In the genomic region with DNA sequence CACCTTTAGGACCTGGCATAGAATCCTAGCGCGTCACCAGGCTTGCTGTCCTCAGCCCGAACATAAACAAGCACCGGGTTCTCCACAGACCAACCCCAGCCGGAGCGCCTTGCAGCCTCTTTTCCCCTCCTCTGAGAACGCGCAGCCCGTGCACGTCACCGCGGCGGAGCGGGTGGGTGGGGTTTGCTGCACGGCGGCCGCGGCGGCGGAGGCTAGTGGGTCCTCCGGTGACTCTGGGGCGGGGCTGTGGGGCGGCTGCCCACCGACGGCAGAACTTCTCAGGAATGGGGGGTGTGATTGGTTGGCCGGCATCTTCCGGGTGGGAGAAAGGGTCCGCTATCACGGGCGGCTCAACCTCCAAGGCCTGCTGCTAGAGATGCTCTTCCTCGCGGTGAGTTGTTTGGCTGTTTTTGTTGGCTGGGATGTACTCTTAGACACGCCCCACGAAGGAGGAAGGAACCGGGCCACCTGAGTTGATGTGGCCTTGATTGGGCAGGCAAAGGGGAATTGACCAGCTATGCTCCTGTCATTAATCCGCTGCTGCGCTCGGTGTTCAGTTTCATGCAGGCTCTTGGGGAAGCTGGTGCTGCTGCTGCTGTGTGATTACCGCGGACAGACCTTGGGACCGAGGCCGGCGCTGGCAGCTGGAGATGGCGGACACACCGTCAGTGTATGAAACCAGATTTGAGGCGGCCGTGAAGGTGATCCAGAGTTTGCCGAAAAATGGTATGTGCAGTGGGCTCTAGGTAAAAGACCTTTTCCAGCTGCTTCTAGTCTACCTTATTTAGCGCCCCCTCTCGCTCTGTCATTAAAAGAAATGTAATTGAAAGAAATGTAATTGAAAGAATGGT, we compare ENCODE assay signal across 8 mouse cellular contexts. TPM values are rescaled to one million over a fixed set of nuclear protein-coding genes. Genes with fewer than 3 reads are reported as not detected.
DNase-seq lines count a peak whose midpoint lies in the region; ATAC-seq and TF ChIP-seq lines count a peak whose summit lies in the region.

No protein-coding gene starts in this region.

- TF ChIP-seq CTCF in layer of hippocampus, adult 2 months (conservative IDR thresholded peaks at IDR 0.05) = peak; percentile 69
- TF ChIP-seq CTCF in lung, embryonic 14.5 days (IDR thresholded peaks at IDR 0.05; ENCODE audit: low read depth) = peak; percentile 28; the same call in 1 of the 2 replicates
- TF ChIP-seq CTCF in olfactory bulb, adult 2 months (IDR thresholded peaks at IDR 0.05; ENCODE audit: insufficient read depth, low read depth, low read length) = no peak
- TF ChIP-seq CTCF in thymus, adult 2 months (IDR thresholded peaks at IDR 0.05; ENCODE audit: borderline replicate concordance, control insufficient read depth, extremely low read depth, insufficient read depth, low read length, poor library complexity) = peak; percentile 49; the same call in 1 of the 2 replicates

- peak; percentile 95 for TF ChIP-seq POLR2A in olfactory bulb, adult 2 months (IDR thresholded peaks at IDR 0.05; ENCODE audit: insufficient read depth, low read depth, low read length)
- peak; percentile 97 for TF ChIP-seq POLR2A in thymus, adult 2 months (IDR thresholded peaks at IDR 0.05; ENCODE audit: control insufficient read depth, extremely low read depth, insufficient read depth, low read length, poor library complexity)

- H3K36me3 ChIP-seq in ES-E14 (ENCODE audit: control insufficient read depth, insufficient read depth, low read length, poor library complexity, severe bottlenecking) = no peaks in the 10 kb centered on the region
- no peaks in the 10 kb centered on the region for H3K36me3 ChIP-seq in forebrain, embryonic 16.5 days (ENCODE audit: control insufficient read depth, insufficient read depth)
- H3K36me3 ChIP-seq in lung, embryonic 14.5 days (ENCODE audit: insufficient read depth) = 0 out of 2 replicates have a peak, but pooled peaks cover 8% of the 10 kb centered on the region
- H3K36me3 ChIP-seq in thymus, adult 2 months (ENCODE audit: control insufficient read depth, insufficient read depth, low read length) = no peaks in the 10 kb centered on the region

- peak overlapping the region; percentile 78 for H3K4me2 ChIP-seq in forebrain, embryonic 16.5 days (ENCODE audit: low read length)
- H3K4me2 ChIP-seq in lung, embryonic 14.5 days = peak overlapping the region; percentile 98

- DNase-seq in ES-E14 (ENCODE audit: low read depth, low spot score) = peak; percentile 74
- peak; percentile 95 for DNase-seq in cerebellum, adult 11-12 months
- peak; percentile 94 for DNase-seq in heart, postnatal 36 days
- peak; percentile 95 to 96 for DNase-seq in layer of hippocampus, adult 2 months (ENCODE audit: low spot score in 2 of 2)
- DNase-seq in lung, embryonic 14.5 days = peak; percentile 93
- peak; percentile 98 for DNase-seq in thymus, adult 2 months

- in situ Hi-C loops in ES-E14 (cut with MboI; ENCODE audit: low sequenced_read_pairs in 2 of 2, unreplicated experiment in 2 of 2) = no loop called here

- no peaks in the 10 kb centered on the region for H3K27me3 ChIP-seq in forebrain, embryonic 16.5 days (replicated peaks; ENCODE audit: control insufficient read depth, insufficient read depth, low read length)
- no peaks in the 10 kb centered on the region for H3K27me3 ChIP-seq in lung, embryonic 14.5 days (ENCODE audit: insufficient read depth, low read length)
- H3K27me3 ChIP-seq in thymus, adult 2 months (ENCODE audit: control insufficient read depth, insufficient read depth, low read length) = no peaks in the 10 kb centered on the region

- peak overlapping the region; percentile 32; the same call in 1 of the 2 replicates for H3K27ac ChIP-seq in ES-E14 (ENCODE audit: insufficient read depth, low read depth, low read length, poor library complexity, severe bottlenecking)
- peak overlapping the region; percentile 96 for H3K27ac ChIP-seq in forebrain, embryonic 16.5 days (ENCODE audit: low read length)
- peak overlapping the region; percentile 97 for H3K27ac ChIP-seq in layer of hippocampus, adult 2 months
- H3K27ac ChIP-seq in lung, embryonic 14.5 days (ENCODE audit: low read depth) = peak overlapping the region; percentile 96
- peak overlapping the region; percentile 96 for H3K27ac ChIP-seq in olfactory bulb, adult 2 months (ENCODE audit: insufficient read depth, low read depth, low read length)
- H3K27ac ChIP-seq in thymus, adult 2 months (ENCODE audit: control insufficient read depth, insufficient read depth, low read length) = peak overlapping the region; percentile 87

- H3K9ac ChIP-seq in ES-E14 (ENCODE audit: insufficient read depth, low read depth, low read length, poor library complexity, severe bottlenecking) = peak overlapping the region; percentile 66
- H3K9ac ChIP-seq in forebrain, embryonic 16.5 days (replicated peaks; ENCODE audit: low read depth, low read length) = peak overlapping the region; percentile 96
- peak overlapping the region; percentile 82 for H3K9ac ChIP-seq in lung, embryonic 14.5 days

- intact Hi-C loops in heart, postnatal 36 days (cut with DNase I) = loop anchor here (1.0 to 2.0 kb wide), 2 partner anchors 29 to 88 kb away; a partner anchor contains a TSS

- peak; percentile 91 for ATAC-seq in forebrain, embryonic 16.5 days
- ATAC-seq in lung, embryonic 14.5 days (ENCODE audit: insufficient read depth) = peak; percentile 92

- WGBS in forebrain, embryonic 16.5 days = under 1% methylated on average over 50 of the region's 50 CpGs
- WGBS in lung, embryonic 14.5 days = under 1% methylated on average over 50 of the region's 50 CpGs
- under 1% methylated on average over 50 of the region's 50 CpGs for WGBS in olfactory bulb, adult 2 months
- WGBS in thymus, adult 2 months = under 1% methylated on average over 50 of the region's 50 CpGs

- peak overlapping the region; percentile 64 to 71 for H3K4me3 ChIP-seq in ES-E14 (ENCODE audit: insufficient read depth in 1 of 2, low read depth in 1 of 2, low read length in 2 of 2, poor library complexity in 1 of 2, severe bottlenecking in 1 of 2)
- H3K4me3 ChIP-seq in forebrain, embryonic 16.5 days (replicated peaks; ENCODE audit: low read length) = peak overlapping the region; percentile 93
- H3K4me3 ChIP-seq in layer of hippocampus, adult 2 months = peak overlapping the region; percentile 74
- peak overlapping the region; percentile 66 for H3K4me3 ChIP-seq in lung, embryonic 14.5 days (ENCODE audit: low read depth, low read length)
- peak overlapping the region; percentile 79 for H3K4me3 ChIP-seq in olfactory bulb, adult 2 months (ENCODE audit: insufficient read depth, low read depth, low read length)
- H3K4me3 ChIP-seq in thymus, adult 2 months (ENCODE audit: control insufficient read depth, insufficient read depth, low read length) = peak overlapping the region; percentile 86

- no peaks in the 10 kb centered on the region for H3K9me3 ChIP-seq in ES-E14 (ENCODE audit: control insufficient read depth, insufficient read depth, low read depth, low read length)
- no peaks in the 10 kb centered on the region for H3K9me3 ChIP-seq in forebrain, embryonic 16.5 days (ENCODE audit: control insufficient read depth, low read length)
- H3K9me3 ChIP-seq in lung, embryonic 14.5 days (ENCODE audit: low read depth, low read length) = no peaks in the 10 kb centered on the region

- H3K4me1 ChIP-seq in ES-E14 (ENCODE audit: control insufficient read depth in 2 of 2, insufficient read depth in 2 of 2, low read length in 2 of 2, poor library complexity in 1 of 2) = no peaks in the 10 kb centered on the region; a peak in 2 of 4 replicates
- peaks cover 10% of the 10 kb centered on the region for H3K4me1 ChIP-seq in forebrain, embryonic 16.5 days (replicated peaks; ENCODE audit: control insufficient read depth, insufficient read depth, low read length)
- H3K4me1 ChIP-seq in lung, embryonic 14.5 days (ENCODE audit: insufficient read depth) = no peaks in the 10 kb centered on the region
- H3K4me1 ChIP-seq in olfactory bulb, adult 2 months (ENCODE audit: control insufficient read depth, insufficient read depth, low read length) = peaks cover 4% of the 10 kb centered on the region; the same call in 1 of the 2 replicates
- H3K4me1 ChIP-seq in thymus, adult 2 months (replicated peaks; ENCODE audit: control insufficient read depth, insufficient read depth, low read length) = no peaks in the 10 kb centered on the region

TF ChIP-seq in ES-E14, 5 proteins besides CTCF, POLR2A, EP300 and RAD21:
- TF ChIP-seq CHD2 (IDR thresholded peaks at IDR 0.05; ENCODE audit: low read depth, low read length) (no peak), ZC3H11A (IDR thresholded peaks at IDR 0.05; ENCODE audit: borderline replicate concordance, low read depth, low read length) (no peak), ZNF384 (IDR thresholded peaks at IDR 0.05; ENCODE audit: low read depth, low read length) (no peak), MAFK (IDR thresholded peaks at IDR 0.05; ENCODE audit: insufficient read depth, low read depth, low read length) (no peak), HCFC1 (IDR thresholded peaks at IDR 0.05; ENCODE audit: borderline replicate concordance, insufficient read depth, low read length) (0 out of 2 replicates have a peak, but pooled peaks have one; percentile 41)

RNA-seq across cellular contexts. Expression of a gene that starts 1.2 kb away (rescaled TPM):
- 27.2 and 31.7 TPM in 2 replicates for total RNA-seq in ES-E14 (2012; rRNA removed)
- polyA plus RNA-seq in forebrain, embryonic 16.5 days (2015; fragmentation: Nextera tagmentation; extraction: Ambion mirVana) = 81.7 and 83.2 TPM in 2 replicates
- 10 to 100 TPM; 24.8 to 25.4 TPM for total RNA-seq in heart, postnatal 36 days (2021)
- 10 to 100 TPM; 78.9 to 85.4 TPM for total RNA-seq in layer of hippocampus, adult 2 months (2021)
- 21.2 and 24.6 TPM in 2 replicates for polyA plus RNA-seq in lung, embryonic 14.5 days (2014; fragmentation: Nextera tagmentation; extraction: Ambion mirVana)
- not detected in 2 replicates for polyA plus RNA-seq in olfactory bulb, adult 2 months (2012; ENCODE audit: insufficient read depth, insufficient read length, low replicate concordance, missing spikeins)
- polyA plus RNA-seq in thymus, adult 2 months (2012; rRNA removed) = 8.8 and 11.5 TPM in 2 replicates

RNA-seq across cellular contexts. Expression of a gene that starts 29.1 kb away (rescaled TPM):
- 42.6 and 49.3 TPM in 2 replicates for total RNA-seq in ES-E14 (2012; rRNA removed)
- polyA plus RNA-seq in forebrain, embryonic 16.5 days (2015; fragmentation: Nextera tagmentation; extraction: Ambion mirVana) = 65.3 and 66.9 TPM in 2 replicates
- total RNA-seq in heart, postnatal 36 days (2021) = 10 to 100 TPM; 21.4 to 24.7 TPM
- 100 to 1,000 TPM; 221 to 234 TPM for total RNA-seq in layer of hippocampus, adult 2 months (2021)
- 43.5 and 46.5 TPM in 2 replicates for polyA plus RNA-seq in lung, embryonic 14.5 days (2014; fragmentation: Nextera tagmentation; extraction: Ambion mirVana)
- polyA plus RNA-seq in olfactory bulb, adult 2 months (2012; ENCODE audit: insufficient read depth, insufficient read length, low replicate concordance, missing spikeins) = 578 TPM in 1 of 2 replicates, not detected in the other
- polyA plus RNA-seq in thymus, adult 2 months (2012; rRNA removed) = 138 and 148 TPM in 2 replicates

Comparison
In these comparisons a context has a peak if more than half of its experiments do, and no peak if none do; other contexts are left out.
1. Peak in every context shown above with its lines: DNase-seq, ATAC-seq, H3K4me3 ChIP-seq and H3K27ac ChIP-seq.
2. H3K27ac ChIP-seq: peak in every context shown above with its lines; median percentile 97 in layer of hippocampus, adult 2 months; 96 in forebrain, embryonic 16.5 days; 96 in lung, embryonic 14.5 days; 96 in olfactory bulb, adult 2 months; 87 in thymus, adult 2 months; 32 in ES-E14.